Mouse (Mus musculus): ENCODE results near the gene Lgi4. TPM values are rescaled to one million over a fixed set of nuclear protein-coding genes. Genes with fewer than 3 reads are reported as not detected.

Lgi4 gene
- polyA plus RNA-seq, 1 experiment from 2014 or later: 0.20 TPM

GRCm38 (mm10) chr7:31053882-31054447, 5.2 kb upstream of the Lgi4 start:
- H3K27ac ChIP-seq (ENCODE audit: low read length): 0 out of 2 replicates have a peak overlapping the region, but pooled peaks have one; percentile 80
- TF ChIP-seq EP300 (IDR thresholded peaks at IDR 0.05) (no peak), CTCF (IDR thresholded peaks at IDR 0.05) (no peak)
- H3K36me3 ChIP-seq (ENCODE audit: insufficient read depth, low read length): no peaks in the 10 kb centered on the region
- peak overlapping the region; percentile 44; the same call in 1 of the 2 replicates for H3K4me2 ChIP-seq (replicated peaks; ENCODE audit: low read depth, low read length)
- no peaks in the 10 kb centered on the region for H3K9me3 ChIP-seq (ENCODE audit: low read length)
- ATAC-seq (no peak), DNase-seq (ENCODE audit: low spot score) (no peak)
- H3K9ac ChIP-seq (replicated peaks; ENCODE audit: low read depth): no peak overlapping the region
- H3K4me1 ChIP-seq (ENCODE audit: insufficient read depth, low read depth, low read length): 0 out of 2 replicates have a peak, but pooled peaks cover 7% of the 10 kb centered on the region
- H3K4me3 ChIP-seq (ENCODE audit: low read depth, low read length): 0 out of 2 replicates have a peak overlapping the region, but pooled peaks have one; percentile 30
- peaks cover 32% of the 10 kb centered on the region for H3K27me3 ChIP-seq (replicated peaks; ENCODE audit: insufficient read depth, low read length)
- WGBS: 27% methylated on average over 10 of the region's 10 CpGs

GRCm38 (mm10) chr7:31054661-31055320, 4.4 kb upstream of the Lgi4 start:
- H3K27ac ChIP-seq (ENCODE audit: low read length): peak overlapping the region; percentile 80
- TF ChIP-seq CTCF (IDR thresholded peaks at IDR 0.05) (no peak), EP300 (IDR thresholded peaks at IDR 0.05) (no peak)
- H3K4me3 ChIP-seq (ENCODE audit: low read depth, low read length): peak overlapping the region; percentile 30
- peak overlapping the region; percentile 44 for H3K4me2 ChIP-seq (replicated peaks; ENCODE audit: low read depth, low read length)
- DNase-seq (ENCODE audit: low spot score) (peak; percentile 27), ATAC-seq (no peak)
- H3K9ac ChIP-seq (replicated peaks; ENCODE audit: low read depth): 0 out of 2 replicates have a peak overlapping the region, but pooled peaks have one; percentile 12
- WGBS: 37% methylated on average over 11 of the region's 11 CpGs
- peaks cover 32% of the 10 kb centered on the region for H3K27me3 ChIP-seq (replicated peaks; ENCODE audit: insufficient read depth, low read length)
- H3K9me3 ChIP-seq (ENCODE audit: low read length): no peaks in the 10 kb centered on the region
- 0 out of 2 replicates have a peak, but pooled peaks cover 7% of the 10 kb centered on the region for H3K4me1 ChIP-seq (ENCODE audit: insufficient read depth, low read depth, low read length)
- H3K36me3 ChIP-seq (ENCODE audit: insufficient read depth, low read length): no peaks in the 10 kb centered on the region

DNA sequence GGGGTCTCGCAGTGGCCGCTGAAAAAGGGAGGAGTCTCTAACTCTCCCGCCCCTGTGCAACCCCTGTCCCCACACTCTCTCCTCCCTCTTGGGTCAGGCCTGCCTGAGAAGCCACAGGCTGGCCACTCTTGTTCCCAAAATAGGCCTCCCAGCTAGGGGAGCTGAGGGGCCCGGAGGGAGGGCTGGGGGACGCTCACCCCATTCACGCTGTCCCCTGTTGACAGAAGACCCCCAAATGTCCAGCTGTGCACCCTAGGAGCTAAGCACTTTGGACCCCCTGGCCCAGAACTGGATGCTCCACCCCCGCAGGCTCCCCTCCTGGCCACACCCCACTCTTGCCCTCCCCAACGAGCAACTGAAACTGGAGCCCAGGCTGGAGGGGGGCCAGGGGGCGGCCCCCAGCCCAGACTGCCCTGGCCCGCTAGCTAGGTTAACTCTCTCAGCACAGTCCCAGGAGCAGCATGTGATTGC, 3.8 kb upstream of the Lgi4 start:
- Histone ChIP-seq H3K27me3 (replicated peaks; ENCODE audit: insufficient read depth, low read length) (peaks cover 27% of the 10 kb centered on the region), H3K27ac (ENCODE audit: low read length) (peak overlapping the region; percentile 80), H3K9ac (replicated peaks; ENCODE audit: low read depth) (0 out of 2 replicates have a peak overlapping the region, but pooled peaks have one; percentile 12), H3K4me3 (ENCODE audit: low read depth, low read length) (peak overlapping the region; percentile 30), H3K4me1 (ENCODE audit: insufficient read depth, low read depth, low read length) (0 out of 2 replicates have a peak, but pooled peaks cover 7% of the 10 kb centered on the region), H3K36me3 (ENCODE audit: insufficient read depth, low read length) (no peaks in the 10 kb centered on the region), H3K4me2 (replicated peaks; ENCODE audit: low read depth, low read length) (peak overlapping the region; percentile 44), H3K9me3 (ENCODE audit: low read length) (no peaks in the 10 kb centered on the region)
- TF ChIP-seq CTCF (IDR thresholded peaks at IDR 0.05): no peak
- no peak for TF ChIP-seq EP300 (IDR thresholded peaks at IDR 0.05)
- DNase-seq (ENCODE audit: low spot score): peak; percentile 90
- WGBS: 17% methylated on average over 10 of the region's 10 CpGs
- peak; percentile 90 for ATAC-seq

- no peak overlapping the region for H3K9ac ChIP-seq (replicated peaks; ENCODE audit: low read depth)
- H3K4me3 ChIP-seq (ENCODE audit: low read depth, low read length): no peak overlapping the region
- ATAC-seq: peak; percentile 31
- peak; percentile 50 for DNase-seq (ENCODE audit: low spot score)
- WGBS: 41% methylated on average over 3 of the region's 4 CpGs
- H3K27ac ChIP-seq (ENCODE audit: low read length): no peak overlapping the region; the same call in 1 of the 2 replicates
- H3K9me3 ChIP-seq (ENCODE audit: low read length): no peaks in the 10 kb centered on the region
- TF ChIP-seq CTCF (IDR thresholded peaks at IDR 0.05): no peak
- TF ChIP-seq EP300 (IDR thresholded peaks at IDR 0.05): no peak
- no peaks in the 10 kb centered on the region for H3K36me3 ChIP-seq (ENCODE audit: insufficient read depth, low read length)
- H3K4me1 ChIP-seq (ENCODE audit: insufficient read depth, low read depth, low read length): 0 out of 2 replicates have a peak, but pooled peaks cover 7% of the 10 kb centered on the region
- H3K27me3 ChIP-seq (replicated peaks; ENCODE audit: insufficient read depth, low read length): peaks cover 22% of the 10 kb centered on the region
- no peak overlapping the region for H3K4me2 ChIP-seq (replicated peaks; ENCODE audit: low read depth, low read length)
Measured at GRCm38 (mm10) chr7:31055883-31056282, 3.3 kb upstream of the Lgi4 start.

- no peak for ATAC-seq
- Histone ChIP-seq H3K27me3 (replicated peaks; ENCODE audit: insufficient read depth, low read length) (peaks cover 16% of the 10 kb centered on the region), H3K9ac (replicated peaks; ENCODE audit: low read depth) (no peak overlapping the region), H3K27ac (ENCODE audit: low read length) (no peak overlapping the region), H3K4me2 (replicated peaks; ENCODE audit: low read depth, low read length) (no peak overlapping the region), H3K9me3 (ENCODE audit: low read length) (no peaks in the 10 kb centered on the region), H3K4me3 (ENCODE audit: low read depth, low read length) (no peak overlapping the region), H3K4me1 (ENCODE audit: insufficient read depth, low read depth, low read length) (0 out of 2 replicates have a peak, but pooled peaks cover 4% of the 10 kb centered on the region), H3K36me3 (ENCODE audit: insufficient read depth, low read length) (no peaks in the 10 kb centered on the region)
- WGBS: 74% methylated on average over 7 of the region's 7 CpGs
- DNase-seq (ENCODE audit: low spot score): no peak
- no peak for TF ChIP-seq EP300 (IDR thresholded peaks at IDR 0.05)
- TF ChIP-seq CTCF (IDR thresholded peaks at IDR 0.05): no peak
Measured at GRCm38 (mm10) chr7:31056448-31056847, 2.7 kb upstream of the Lgi4 start.

GRCm38 (mm10) chr7:31057071-31057470, 2.1 kb upstream of the Lgi4 start, which contains the start of gene Fxyd1:
Fxyd1 (minus strand) TSS chr7:31057199.
- Histone ChIP-seq H3K36me3 (ENCODE audit: insufficient read depth, low read length) (no peaks in the 10 kb centered on the region), H3K9ac (replicated peaks; ENCODE audit: low read depth) (no peak within 1 kb of the TSS), H3K27me3 (replicated peaks; ENCODE audit: insufficient read depth, low read length) (peaks cover 10% of the 10 kb centered on the region), H3K27ac (ENCODE audit: low read length) (no peak within 1 kb of the TSS; the same call in 1 of the 2 replicates), H3K4me3 (ENCODE audit: low read depth, low read length) (no peak within 1 kb of the TSS), H3K9me3 (ENCODE audit: low read length) (no peaks in the 10 kb centered on the region), H3K4me1 (ENCODE audit: insufficient read depth, low read depth, low read length) (0 out of 2 replicates have a peak, but pooled peaks cover 3% of the 10 kb centered on the region), H3K4me2 (replicated peaks; ENCODE audit: low read depth, low read length) (no peak within 1 kb of the TSS)
- ATAC-seq: no peak
- DNase-seq (ENCODE audit: low spot score): no peak
- WGBS: 69% methylated on average over 2 of the region's 2 CpGs
- no peak for TF ChIP-seq CTCF (IDR thresholded peaks at IDR 0.05)
- no peak for TF ChIP-seq EP300 (IDR thresholded peaks at IDR 0.05)
